9 mouse cellular contexts compared by ENCODE assay signal in genomic region chr4:140562461-140563178, GRCm38 (mm10).
DNase-seq lines count a peak whose midpoint lies in the region; ATAC-seq lines count a peak whose summit lies in the region.
"Had no signal": no experiment of that assay in that cellular context is flagged by ENCODE, and none has a peak within 500 bp of the region (broad histone marks: within the 10 kb centered on the region; RNA-seq: fewer than 3 reads in every experiment).

No protein-coding gene starts in this region.

- 64% methylated on average over 10 of the region's 10 CpGs for WGBS in hindbrain, embryonic 15.5 days
- WGBS in hindbrain, embryonic 11.5 days = 86% methylated on average over 10 of the region's 10 CpGs

- peaks cover 8% of the 10 kb centered on the region; the same call in 1 of the 2 replicates for H3K4me1 ChIP-seq in hindbrain, embryonic 15.5 days (replicated peaks)
- no peaks in the 10 kb centered on the region for H3K4me1 ChIP-seq in hindbrain, embryonic 11.5 days (replicated peaks; ENCODE audit: control insufficient read depth, insufficient read depth, low read length)

- H3K9ac ChIP-seq in hindbrain, embryonic 15.5 days = no peak overlapping the region
- H3K9ac ChIP-seq in hindbrain, embryonic 11.5 days (ENCODE audit: low read depth, low read length) = no peak overlapping the region

- H3K4me2 ChIP-seq in hindbrain, embryonic 15.5 days = no peak overlapping the region
- H3K4me2 ChIP-seq in hindbrain, embryonic 11.5 days (replicated peaks; ENCODE audit: low read depth, low read length) = no peak overlapping the region

- peak overlapping the region; percentile 73 for H3K27ac ChIP-seq in hindbrain, embryonic 15.5 days (replicated peaks)
- no peak overlapping the region for H3K27ac ChIP-seq in hindbrain, embryonic 11.5 days (ENCODE audit: low read depth, low read length)

- H3K4me3 ChIP-seq in hindbrain, embryonic 15.5 days = no peak overlapping the region
- no peak overlapping the region for H3K4me3 ChIP-seq in hindbrain, embryonic 11.5 days (ENCODE audit: low read depth, low read length)

- peak; percentile 85 for ATAC-seq in hindbrain, embryonic 15.5 days (ENCODE audit: low FRiP score, low read depth)
- no peak for ATAC-seq in hindbrain, embryonic 11.5 days (ENCODE audit: low FRiP score)
- ATAC-seq in erythroid progenitor cell, adult 5-6 weeks (replicated peaks; ENCODE audit: low FRiP score, poor library complexity, severe bottlenecking) = no peak

- H3K9me3 ChIP-seq in hindbrain, embryonic 15.5 days = no peaks in the 10 kb centered on the region
- peaks cover 6% of the 10 kb centered on the region; the same call in 1 of the 2 replicates for H3K9me3 ChIP-seq in hindbrain, embryonic 11.5 days (ENCODE audit: control insufficient read depth, low read length)

- no peaks in the 10 kb centered on the region for H3K27me3 ChIP-seq in hindbrain, embryonic 15.5 days
- H3K27me3 ChIP-seq in hindbrain, embryonic 11.5 days (ENCODE audit: control insufficient read depth, insufficient read depth, low read length) = no peaks in the 10 kb centered on the region

- peak; percentile 43 for DNase-seq in adrenal gland, postnatal 25 days
- no peak for DNase-seq in adrenal gland, postnatal 4 days (ENCODE audit: low spot score in 2 of 2)
- DNase-seq in hindbrain, embryonic 11.5 days (ENCODE audit: low spot score) = no peak
- DNase-seq in urinary bladder, postnatal 36 days (ENCODE audit: low spot score in 2 of 2) = peak; percentile 38 to 39
- DNase-seq in urinary bladder, postnatal 4 days (ENCODE audit: low spot score in 2 of 2) = no peak
- DNase-seq in spleen, postnatal 14 days (ENCODE audit: low spot score in 2 of 2) = no peak
- DNase-seq: kidney, adult 18-20 months had no signal

- peaks cover 51% of the 10 kb centered on the region for H3K36me3 ChIP-seq in hindbrain, embryonic 15.5 days
- H3K36me3 ChIP-seq in hindbrain, embryonic 11.5 days (ENCODE audit: control insufficient read depth, insufficient read depth, low read length) = peaks cover 19% of the 10 kb centered on the region

Comparison
In these comparisons a context has a peak if more than half of its experiments do, and no peak if none do; other contexts are left out.
1. DNase-seq: peak in adrenal gland, postnatal 25 days (single experiment) and urinary bladder, postnatal 36 days (2 of 2); none in adrenal gland, postnatal 4 days (0 of 2), hindbrain, embryonic 11.5 days (single experiment), urinary bladder, postnatal 4 days (0 of 2) and spleen, postnatal 14 days (0 of 2).